ENCODE assay signal across 8 mouse cellular contexts in genomic region chr11:81152460-81153160, GRCm38 (mm10).
DNase-seq lines count a peak whose midpoint lies in the region; ATAC-seq and TF ChIP-seq lines count a peak whose summit lies in the region.

No protein-coding gene starts in this region.

- no peak overlapping the region for H3K9ac ChIP-seq in heart, postnatal 0 days (replicated peaks; ENCODE audit: low read depth, low read length)
- peak overlapping the region; percentile 80 for H3K9ac ChIP-seq in midbrain, embryonic 13.5 days (replicated peaks)

- ATAC-seq in heart, postnatal 0 days (ENCODE audit: insufficient read depth, low read depth), result no peak
- peak; percentile 83 for ATAC-seq in midbrain, embryonic 13.5 days

- TF ChIP-seq POLR2A in thymus, adult 2 months (IDR thresholded peaks at IDR 0.05; ENCODE audit: control insufficient read depth, extremely low read depth, insufficient read depth, low read length, poor library complexity), result no peak

- H3K4me3 ChIP-seq in heart, postnatal 0 days (ENCODE audit: low read depth, low read length), result peak overlapping the region; percentile 44
- H3K4me3 ChIP-seq in midbrain, embryonic 13.5 days (replicated peaks), result peak overlapping the region; percentile 65
- no peak overlapping the region for H3K4me3 ChIP-seq in thymus, adult 2 months (ENCODE audit: control insufficient read depth, insufficient read depth, low read length)

- no peak for TF ChIP-seq EP300 in heart, postnatal 0 days (IDR thresholded peaks at IDR 0.05; ENCODE audit: low read depth)

- DNase-seq in urinary bladder, adult 2 months (ENCODE audit: low spot score), result peak; percentile 29
- no peak for DNase-seq in urinary bladder, postnatal 10 days (ENCODE audit: low spot score)
- DNase-seq in embryo, embryonic 11 days, result peak; percentile 81
- no peak for DNase-seq in heart, postnatal 0 days (ENCODE audit: low spot score)
- peak; percentile 79 to 83 for DNase-seq in layer of hippocampus, postnatal 36 days
- peak; percentile 6 for DNase-seq in urinary bladder, postnatal 25 days (ENCODE audit: low spot score)
- DNase-seq in thymus, adult 2 months, result no peak

- TF ChIP-seq CTCF in heart, postnatal 0 days (IDR thresholded peaks at IDR 0.05; ENCODE audit: low read depth), result no peak
- no peak for TF ChIP-seq CTCF in thymus, adult 2 months (IDR thresholded peaks at IDR 0.05; ENCODE audit: borderline replicate concordance, control insufficient read depth, extremely low read depth, insufficient read depth, low read length, poor library complexity)

- WGBS in heart, postnatal 0 days, result under 1% methylated on average over 47 of the region's 55 CpGs
- WGBS in midbrain, embryonic 13.5 days, result 0% methylated on average over 26 of the region's 55 CpGs
- WGBS in thymus, adult 2 months, result 9% methylated on average over 53 of the region's 55 CpGs

- H3K9me3 ChIP-seq in heart, postnatal 0 days (replicated peaks; ENCODE audit: control insufficient read depth, low read length), result no peaks in the 10 kb centered on the region
- H3K9me3 ChIP-seq in midbrain, embryonic 13.5 days, result no peaks in the 10 kb centered on the region

- 0 out of 2 replicates have a peak, but pooled peaks cover 7% of the 10 kb centered on the region for H3K4me1 ChIP-seq in heart, postnatal 0 days (ENCODE audit: control insufficient read depth, insufficient read depth)
- peaks cover 27% of the 10 kb centered on the region for H3K4me1 ChIP-seq in midbrain, embryonic 13.5 days (replicated peaks)
- no peaks in the 10 kb centered on the region for H3K4me1 ChIP-seq in thymus, adult 2 months (replicated peaks; ENCODE audit: control insufficient read depth, insufficient read depth, low read length)

- no peak overlapping the region for H3K27ac ChIP-seq in heart, postnatal 0 days (ENCODE audit: low read depth)
- peak overlapping the region; percentile 80 for H3K27ac ChIP-seq in midbrain, embryonic 13.5 days
- H3K27ac ChIP-seq in thymus, adult 2 months (ENCODE audit: control insufficient read depth, insufficient read depth, low read length), result no peak overlapping the region

- peaks cover 62% of the 10 kb centered on the region for H3K27me3 ChIP-seq in heart, postnatal 0 days (ENCODE audit: control insufficient read depth, insufficient read depth, low read length)
- peaks cover 45% of the 10 kb centered on the region for H3K27me3 ChIP-seq in midbrain, embryonic 13.5 days
- no peaks in the 10 kb centered on the region; the same call in 1 of the 2 replicates for H3K27me3 ChIP-seq in thymus, adult 2 months (ENCODE audit: control insufficient read depth, insufficient read depth, low read length)

- peak overlapping the region; percentile 64 for H3K4me2 ChIP-seq in heart, postnatal 0 days (ENCODE audit: low read depth, low read length)
- peak overlapping the region; percentile 98 for H3K4me2 ChIP-seq in midbrain, embryonic 13.5 days (replicated peaks)

- no peaks in the 10 kb centered on the region for H3K36me3 ChIP-seq in heart, postnatal 0 days (replicated peaks; ENCODE audit: control insufficient read depth, insufficient read depth, low read length)
- H3K36me3 ChIP-seq in midbrain, embryonic 13.5 days, result no peaks in the 10 kb centered on the region
- no peaks in the 10 kb centered on the region for H3K36me3 ChIP-seq in thymus, adult 2 months (ENCODE audit: control insufficient read depth, insufficient read depth, low read length)

Comparison
In these comparisons a context has a peak if more than half of its experiments do, and no peak if none do; other contexts are left out.
1. DNase-seq: peak in urinary bladder, adult 2 months (single experiment), embryo, embryonic 11 days (single experiment), layer of hippocampus, postnatal 36 days (2 of 2) and urinary bladder, postnatal 25 days (single experiment); none in urinary bladder, postnatal 10 days (single experiment), heart, postnatal 0 days (single experiment) and thymus, adult 2 months (single experiment).